Mouse (Mus musculus) liver, postnatal 0 days (tissue): Measurements from ENCODE around the gene Fibp. TPM values are rescaled to one million over a fixed set of nuclear protein-coding genes. Genes with fewer than 3 reads are reported as not detected.
"Not testable (repeated sequence)": the region's sequence is repeated elsewhere in the genome, so short reads cannot be mapped to it uniquely, and the experiment has no call there.

Source experiments
- ATAC-seq: fragments of 200-750 bp; cut with Nextera tagmentation; 2 replicates; pipeline ENCODE4 v1.8.0; 2017; ENCODE audit warnings: mild to moderate bottlenecking, moderate library complexity
- DNase-seq: peaks from one replicate; pipeline ENCODE4 v3.0.0-alpha.2; 2016
- H3K27ac ChIP-seq: fragments of 300-500 bp; sonication (generic); 2 replicates; pipeline ENCODE4 v1.5.1; 2014; ENCODE audit warnings: antibody characterized with exemption, moderate library complexity, mild to moderate bottlenecking, low read depth
- H3K27me3 ChIP-seq: fragments of 300-500 bp; sonication (generic); 2 replicates; pipeline ENCODE4 v1.6.1; 2014; ENCODE audit warnings: low read length, control low read depth, mixed read lengths; ENCODE audit not compliant: insufficient read depth
- H3K36me3 ChIP-seq: fragments of 300-500 bp; sonication (generic); replicated peaks from 2 replicates; pipeline ENCODE4 v1.6.1; 2014; ENCODE audit warnings: mild to moderate bottlenecking, control low read depth, low read length, moderate library complexity, mixed read lengths; ENCODE audit not compliant: insufficient read depth
- H3K4me1 ChIP-seq: fragments of 300-500 bp; sonication (generic); 2 replicates; pipeline ENCODE4 v1.6.1; 2014; ENCODE audit warnings: antibody characterized with exemption, mild to moderate bottlenecking, control low read depth; ENCODE audit not compliant: insufficient read depth
- H3K4me2 ChIP-seq: fragments of 300-500 bp; sonication (generic); 2 replicates; pipeline ENCODE4 v1.6.1; 2014; ENCODE audit warnings: low read depth, mild to moderate bottlenecking, low read length, moderate library complexity, mixed read lengths
- H3K4me3 ChIP-seq: fragments of 300-500 bp; sonication (generic); 2 replicates; pipeline ENCODE4 v1.5.1; 2014; ENCODE audit warnings: low read depth, low read length
- H3K9ac ChIP-seq: fragments of 300-500 bp; sonication (generic); replicated peaks from 2 replicates; pipeline ENCODE4 v1.6.1; 2014; ENCODE audit warnings: mild to moderate bottlenecking, moderate library complexity
- H3K9me3 ChIP-seq: fragments of 300-500 bp; sonication (generic); 2 replicates; pipeline ENCODE4 v1.6.1; 2016; ENCODE audit warnings: mild to moderate bottlenecking, control low read depth, low read length, mixed read lengths
- CTCF ChIP-seq: sonication (generic); IDR thresholded peaks from 2 replicates; pipeline ENCODE4 v1.5.1; 2016; ENCODE audit warnings: antibody characterized with exemption, low read depth
- EP300 ChIP-seq: IDR thresholded peaks from 2 replicates; pipeline ENCODE4 v1.6.1; 2016; ENCODE audit warnings: antibody characterized with exemption, low read depth, mild to moderate bottlenecking
- WGBS: fragments of 180-500 bp; shearing (Covaris S2); extraction: QIAGEN DNeasy Blood & Tissue Kit; methylation state at CpG from one replicate; pipeline ENCODE4 v1.1.7; 2014; ENCODE audit not compliant: insufficient replicate concordance; 5-methylcytosine and 5-hydroxymethylcytosine counted together
- polyA plus RNA-seq: library from polyadenylated mRNA; unstranded; fragments of >200 nt; fragmentation: Nextera tagmentation; extraction: Ambion mirVana; gene quantifications from 2 replicates; pipeline ENCODE4 v1.2.1, GENCODE M21; 2015

The Fibp gene
- polyA plus RNA-seq, 1 experiment from 2014 or later = 35.6 TPM

DNA sequence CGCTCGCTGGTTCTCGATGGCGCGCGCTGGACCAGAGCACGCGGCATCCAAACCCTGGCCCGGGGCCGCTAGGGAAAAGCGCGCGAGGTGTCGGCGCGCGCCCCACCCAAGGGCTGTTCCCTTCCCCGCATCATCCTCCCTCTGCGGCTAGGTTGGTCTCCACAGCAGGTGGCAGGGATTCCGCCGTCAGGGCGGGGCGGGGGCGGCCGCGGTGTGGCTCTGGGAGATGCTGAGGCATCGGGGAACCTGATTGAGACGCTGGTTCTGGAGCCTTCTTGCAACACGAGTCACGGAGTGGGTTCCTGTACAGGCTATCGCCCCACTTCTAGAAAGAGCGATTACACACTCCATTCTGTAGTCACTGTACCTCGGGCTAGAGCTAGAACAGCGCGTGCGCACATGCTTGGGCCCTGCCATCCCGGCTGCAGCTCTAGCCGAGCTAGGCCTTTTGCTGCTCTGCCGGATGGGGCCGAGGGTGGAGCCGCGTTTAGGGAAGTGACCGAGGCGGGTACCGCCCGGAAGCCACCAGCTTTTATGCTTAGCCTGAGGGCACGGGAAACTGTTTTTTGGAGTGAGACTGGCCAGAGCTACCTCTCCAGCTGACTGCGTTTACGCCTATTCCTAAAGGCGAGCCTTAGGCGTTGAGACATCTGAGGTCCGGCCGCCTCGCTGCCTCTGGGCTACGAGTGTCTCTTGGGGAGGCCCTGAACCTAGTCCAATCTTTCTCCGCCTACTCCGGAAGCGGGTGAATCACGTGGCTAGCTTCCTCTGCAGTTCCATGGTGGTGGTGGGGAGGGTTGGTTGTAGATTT is 30.7 kb downstream of the Fibp start:
- Histone ChIP-seq H3K4me1 (peaks cover 31% of the 10 kb centered on the region), H3K36me3 (peaks cover 31% of the 10 kb centered on the region), H3K9me3 (no peaks in the 10 kb centered on the region), H3K27me3 (no peaks in the 10 kb centered on the region), H3K4me2 (peak overlapping the region; percentile 79), H3K4me3 (peak overlapping the region; percentile 99), H3K27ac (peak overlapping the region; percentile 99), H3K9ac (peak overlapping the region; percentile 99)
- peak; percentile 38 for ATAC-seq
- peak; percentile 87 for DNase-seq
- TF ChIP-seq CTCF = 0 out of 2 replicates have a peak, but pooled peaks have one; percentile 3
- TF ChIP-seq EP300 = no peak; the same call in 1 of the 2 replicates
- WGBS = under 1% methylated on average over 55 of the region's 59 CpGs

DNA sequence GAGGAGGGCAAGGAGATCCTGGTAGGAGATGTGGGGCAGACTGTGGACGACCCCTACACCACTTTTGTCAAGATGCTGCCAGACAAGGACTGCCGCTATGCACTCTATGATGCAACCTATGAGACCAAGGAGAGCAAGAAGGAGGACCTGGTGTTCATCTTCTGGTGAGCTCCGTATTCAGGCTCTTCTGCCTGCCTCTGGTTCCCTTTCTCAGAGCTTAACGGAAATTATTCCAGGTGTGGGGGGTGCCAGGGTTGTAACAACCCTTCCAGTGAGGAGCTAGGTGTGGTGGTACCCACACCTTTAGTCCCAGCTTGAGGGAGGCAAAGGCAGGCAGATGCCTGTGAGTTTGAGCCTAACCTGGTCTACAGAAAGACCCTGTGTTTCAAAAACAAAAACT is 32.2 kb downstream of the Fibp start:
- Histone ChIP-seq H3K4me1 (peaks cover 20% of the 10 kb centered on the region), H3K9ac (0 out of 2 replicates have a peak overlapping the region, but pooled peaks have one; percentile 8), H3K27ac (no peak overlapping the region), H3K4me3 (no peak overlapping the region), H3K36me3 (peaks cover 44% of the 10 kb centered on the region), H3K27me3 (no peaks in the 10 kb centered on the region), H3K4me2 (no peak overlapping the region), H3K9me3 (no peaks in the 10 kb centered on the region)
- DNase-seq (no peak), ATAC-seq (no peak)
- 83% methylated on average over 4 of the region's 4 CpGs for WGBS
- TF ChIP-seq CTCF (no peak), EP300 (no peak)

DNA sequence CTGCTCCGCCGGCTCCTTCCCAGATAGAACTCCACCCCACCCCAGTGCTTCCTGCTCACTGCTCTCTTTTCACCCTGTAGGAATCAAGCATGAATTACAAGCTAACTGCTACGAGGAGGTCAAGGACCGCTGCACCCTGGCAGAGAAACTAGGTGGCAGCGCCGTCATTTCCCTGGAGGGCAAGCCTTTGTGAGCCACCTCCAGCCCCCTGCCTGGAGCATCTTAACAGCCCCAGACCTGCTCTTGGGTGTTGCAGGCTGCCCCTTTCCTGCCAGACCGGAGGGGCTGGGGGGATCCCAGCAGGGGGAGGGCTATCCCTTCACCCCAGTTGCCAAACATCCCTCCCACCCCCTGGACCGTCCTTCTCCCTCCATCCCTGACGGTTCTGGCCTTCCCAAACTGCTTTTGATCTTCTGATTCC is 32.9 kb downstream of the Fibp start:
- not testable (repeated sequence) for H3K27me3 ChIP-seq, H3K9me3 ChIP-seq, ATAC-seq, H3K4me3 ChIP-seq, H3K4me2 ChIP-seq, DNase-seq, H3K9ac ChIP-seq, H3K27ac ChIP-seq
- WGBS = 74% methylated on average over 9 of the region's 9 CpGs
- TF ChIP-seq CTCF = 0 out of 2 replicates have a peak, but pooled peaks have one; percentile 15
- H3K4me1 ChIP-seq = peaks cover 19% of the 10 kb centered on the region
- H3K36me3 ChIP-seq = peaks cover 44% of the 10 kb centered on the region

- no peak overlapping the region for H3K9ac ChIP-seq
- ATAC-seq (no peak), DNase-seq (no peak)
- H3K27me3 ChIP-seq = no peaks in the 10 kb centered on the region
- H3K9me3 ChIP-seq = no peaks in the 10 kb centered on the region
- 85% methylated on average over 3 of the region's 3 CpGs for WGBS
- H3K4me3 ChIP-seq = no peak overlapping the region
- no peak overlapping the region for H3K27ac ChIP-seq
- peaks cover 12% of the 10 kb centered on the region for H3K4me1 ChIP-seq
- no peak for TF ChIP-seq EP300
- H3K4me2 ChIP-seq = no peak overlapping the region
- peaks cover 47% of the 10 kb centered on the region for H3K36me3 ChIP-seq
These were observed 33.9 kb downstream of the Fibp start for GRCm38 (mm10) chr19:5494314-5494713.

DNA sequence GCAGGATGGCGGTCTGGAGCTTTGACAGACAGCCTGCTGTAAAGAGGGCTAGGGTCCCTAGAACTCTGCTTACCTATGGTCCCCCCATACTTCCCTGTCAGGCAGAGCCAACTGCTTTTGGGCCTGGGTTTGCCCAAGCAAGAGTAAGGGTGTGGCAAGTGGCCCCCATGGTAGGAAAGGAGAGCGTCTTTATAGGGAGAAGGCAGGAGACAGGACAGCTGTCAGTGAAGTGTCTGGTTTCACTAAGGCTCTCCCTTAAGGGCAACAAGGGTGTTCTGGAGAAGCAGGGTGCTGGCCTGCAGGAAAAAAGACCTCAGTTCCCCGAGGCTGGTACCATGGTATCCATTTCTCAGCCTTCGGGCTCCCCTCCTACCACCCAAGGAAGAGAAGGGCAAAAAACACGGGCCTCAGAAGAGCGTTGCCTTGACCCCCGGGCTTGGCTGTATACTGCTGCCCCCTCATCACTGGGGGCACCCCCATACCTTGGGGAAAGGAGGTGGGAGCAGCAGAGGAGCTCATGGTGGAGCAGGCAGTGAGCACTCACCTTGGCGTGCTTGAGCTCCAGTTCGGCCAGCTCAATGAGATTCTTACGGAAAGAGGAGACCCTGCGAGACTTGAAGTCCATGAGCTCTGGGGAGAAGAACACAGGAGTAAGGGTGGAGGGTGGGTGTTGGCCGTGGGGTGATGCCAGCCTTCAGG is 35.1 kb downstream of the Fibp start:
- Histone ChIP-seq H3K4me1 (peaks cover 7% of the 10 kb centered on the region; the same call in 1 of the 2 replicates), H3K9me3 (no peaks in the 10 kb centered on the region), H3K4me2 (no peak overlapping the region), H3K4me3 (no peak overlapping the region), H3K36me3 (peaks cover 47% of the 10 kb centered on the region), H3K27me3 (no peaks in the 10 kb centered on the region), H3K27ac (no peak overlapping the region), H3K9ac (no peak overlapping the region)
- 84% methylated on average over 12 of the region's 12 CpGs for WGBS
- no peak for TF ChIP-seq CTCF
- TF ChIP-seq EP300 = no peak
- DNase-seq (no peak), ATAC-seq (no peak)

DNA sequence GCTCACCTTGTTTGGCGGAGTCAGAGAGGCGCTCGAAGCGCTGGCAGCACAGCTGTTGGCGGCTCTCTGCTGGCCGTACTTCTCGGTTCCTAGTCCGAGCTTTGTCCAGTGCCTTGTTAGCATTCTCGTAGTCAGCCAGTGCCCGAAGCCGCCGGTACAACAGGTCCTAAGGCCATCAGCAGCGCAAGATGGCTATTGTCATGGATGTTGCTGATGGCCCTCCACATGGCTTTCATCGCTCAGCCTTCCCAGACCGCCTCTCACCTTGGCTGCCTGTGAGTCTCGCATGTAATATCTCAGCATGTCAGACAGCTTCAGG is 35.6 kb downstream of the Fibp start:
- no peaks in the 10 kb centered on the region for H3K9me3 ChIP-seq
- no peaks in the 10 kb centered on the region for H3K27me3 ChIP-seq
- H3K4me3 ChIP-seq = no peak overlapping the region
- peaks cover 7% of the 10 kb centered on the region; the same call in 1 of the 2 replicates for H3K4me1 ChIP-seq
- H3K27ac ChIP-seq = no peak overlapping the region
- no peak for DNase-seq
- no peak overlapping the region for H3K4me2 ChIP-seq
- H3K36me3 ChIP-seq = peaks cover 47% of the 10 kb centered on the region
- TF ChIP-seq CTCF = no peak
- no peak for TF ChIP-seq EP300
- ATAC-seq = no peak
- 89% methylated on average over 16 of the region's 16 CpGs for WGBS
- no peak overlapping the region for H3K9ac ChIP-seq
